Mouse (Mus musculus) limb, embryonic 11.5 days (tissue): ENCODE results near the gene Ldb2. TPM values are rescaled to one million over a fixed set of nuclear protein-coding genes. Genes with fewer than 3 reads are reported as not detected.
A peak's percentile ranks its signal among the peaks of the same experiment; 100 is the strongest.

Source experiments
- ATAC-seq: fragments of 200-750 bp; cut with Nextera tagmentation; 2 replicates; pipeline ENCODE4 v1.8.0; 2017; ENCODE audit warnings: low read depth; ENCODE audit not compliant: insufficient number of reproducible peaks, low FRiP score, low TSS enrichment
- DNase-seq: peaks from one replicate; pipeline ENCODE4 v3.0.0-alpha.2; 2015; ENCODE audit warnings: low spot score
- H3K27ac ChIP-seq: fragments of 300-500 bp; sonication (generic); replicated peaks from 2 replicates; pipeline ENCODE4 v1.5.1; 2014; ENCODE audit warnings: low read depth, mild to moderate bottlenecking, low read length
- H3K27me3 ChIP-seq: fragments of 300-500 bp; sonication (generic); 2 replicates; pipeline ENCODE4 v1.6.1; 2014; ENCODE audit warnings: mild to moderate bottlenecking, low read length, mixed read lengths; ENCODE audit not compliant: control insufficient read depth, insufficient read depth
- H3K36me3 ChIP-seq: fragments of 300-500 bp; sonication (generic); 2 replicates; pipeline ENCODE4 v1.6.1; 2014; ENCODE audit warnings: mild to moderate bottlenecking, low read length, moderate library complexity, mixed read lengths; ENCODE audit not compliant: control insufficient read depth, insufficient read depth
- H3K4me1 ChIP-seq: fragments of 300-500 bp; sonication (generic); 2 replicates; pipeline ENCODE4 v1.6.1; 2014; ENCODE audit warnings: low read length, mixed read lengths; ENCODE audit not compliant: control insufficient read depth, insufficient read depth
- H3K4me2 ChIP-seq: fragments of 300-500 bp; sonication (generic); 2 replicates; pipeline ENCODE4 v1.6.1; 2014; ENCODE audit warnings: low read depth, mild to moderate bottlenecking, moderate library complexity; ENCODE audit not compliant: severe bottlenecking
- H3K4me3 ChIP-seq: fragments of 300-500 bp; sonication (generic); 2 replicates; pipeline ENCODE4 v1.5.1; 2014; ENCODE audit warnings: low read depth, low read length
- H3K9ac ChIP-seq: fragments of 300-500 bp; sonication (generic); 2 replicates; pipeline ENCODE4 v1.6.1; 2014; ENCODE audit warnings: mild to moderate bottlenecking, low read length
- H3K9me3 ChIP-seq: fragments of 300-500 bp; sonication (generic); 2 replicates; pipeline ENCODE4 v1.6.1; 2016; ENCODE audit warnings: low read length; ENCODE audit not compliant: control insufficient read depth
- WGBS: fragments of 180-500 bp; shearing (Covaris S2); extraction: QIAGEN DNeasy Blood & Tissue Kit; methylation state at CpG from one replicate; pipeline ENCODE4 v1.1.7; 2014; 5-methylcytosine and 5-hydroxymethylcytosine counted together
- polyA plus RNA-seq: library from polyadenylated mRNA; unstranded; fragments of >200 nt; fragmentation: Nextera tagmentation; extraction: Ambion mirVana; gene quantifications from 2 replicates; pipeline ENCODE4 v1.2.1, GENCODE M21; 2014

Ldb2 gene
- polyA plus RNA-seq, 1 experiment from 2014 or later = 45.7 TPM

DNA sequence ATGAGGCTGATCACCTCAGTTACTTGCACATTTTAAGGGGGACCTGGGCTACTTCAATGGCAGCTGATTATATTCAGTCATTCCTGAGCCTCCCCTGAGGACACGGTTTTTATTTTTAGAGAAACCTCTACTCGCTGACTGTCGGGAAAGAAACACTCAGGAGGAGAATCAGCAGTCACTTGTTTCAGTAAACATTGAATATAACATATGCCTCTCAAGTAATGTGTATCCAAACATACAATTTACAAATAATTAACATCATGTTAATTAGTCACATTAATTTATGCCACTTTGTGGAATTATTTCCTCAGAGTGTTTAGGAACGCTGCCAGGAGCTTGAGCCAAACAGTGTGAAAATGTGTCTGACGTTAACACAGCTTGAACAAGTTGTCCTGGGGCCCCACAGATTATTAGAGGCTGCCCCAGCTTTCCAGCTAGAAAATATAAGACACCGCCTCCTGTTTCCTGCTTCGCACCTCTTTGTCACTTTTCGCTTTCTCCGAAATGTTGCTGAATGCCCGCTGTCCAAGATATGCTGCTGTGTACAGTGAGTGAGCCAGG is 219.5 kb downstream of the Ldb2 start:
- WGBS = 54% methylated on average over 10 of the region's 10 CpGs
- Histone ChIP-seq H3K27me3 (no peaks in the 10 kb centered on the region), H3K4me3 (no peak overlapping the region), H3K9me3 (no peaks in the 10 kb centered on the region), H3K36me3 (no peaks in the 10 kb centered on the region), H3K4me1 (peaks cover 5% of the 10 kb centered on the region; the same call in 1 of the 2 replicates), H3K9ac (no peak overlapping the region), H3K27ac (no peak overlapping the region), H3K4me2 (no peak overlapping the region)
- DNase-seq (no peak), ATAC-seq (no peak)

DNA sequence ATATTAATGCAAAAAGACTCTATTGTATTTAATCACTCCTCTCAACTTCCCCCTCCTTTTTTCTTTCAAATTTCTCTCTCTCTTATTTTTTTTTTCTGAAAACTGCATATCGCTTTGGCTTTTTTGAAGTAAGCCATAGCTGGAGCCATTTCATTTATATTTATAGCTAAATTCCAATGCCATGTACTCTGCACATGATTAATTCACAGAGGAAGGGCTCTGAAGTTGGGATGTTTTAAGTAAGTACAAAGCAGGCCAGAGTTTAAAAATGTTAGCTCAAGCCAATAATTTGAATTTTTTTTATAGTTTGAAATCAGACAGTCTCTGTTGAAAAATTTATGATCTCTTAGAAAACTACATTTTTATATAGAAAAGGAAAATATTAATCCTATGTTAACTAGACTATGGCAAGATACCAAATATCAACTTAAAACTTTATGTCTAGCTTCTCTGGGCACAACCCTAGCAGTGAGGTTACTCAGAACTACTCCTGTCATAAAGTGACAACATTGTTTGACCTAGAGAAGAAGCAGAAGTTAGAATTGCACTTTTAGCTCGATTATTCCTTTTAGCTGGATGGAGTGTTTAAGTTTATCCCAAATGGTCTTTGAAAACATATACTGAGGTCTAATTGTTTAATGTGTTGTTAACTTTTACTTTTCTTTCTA is 222.7 kb downstream of the Ldb2 start:
- Histone ChIP-seq H3K36me3 (no peaks in the 10 kb centered on the region), H3K27ac (no peak overlapping the region), H3K4me1 (peaks cover 5% of the 10 kb centered on the region; the same call in 1 of the 2 replicates), H3K9me3 (no peaks in the 10 kb centered on the region), H3K27me3 (no peaks in the 10 kb centered on the region), H3K4me2 (no peak overlapping the region), H3K9ac (no peak overlapping the region), H3K4me3 (no peak overlapping the region)
- 84% methylated on average over 2 of the region's 2 CpGs for WGBS
- no peak for DNase-seq
- ATAC-seq = no peak

DNA sequence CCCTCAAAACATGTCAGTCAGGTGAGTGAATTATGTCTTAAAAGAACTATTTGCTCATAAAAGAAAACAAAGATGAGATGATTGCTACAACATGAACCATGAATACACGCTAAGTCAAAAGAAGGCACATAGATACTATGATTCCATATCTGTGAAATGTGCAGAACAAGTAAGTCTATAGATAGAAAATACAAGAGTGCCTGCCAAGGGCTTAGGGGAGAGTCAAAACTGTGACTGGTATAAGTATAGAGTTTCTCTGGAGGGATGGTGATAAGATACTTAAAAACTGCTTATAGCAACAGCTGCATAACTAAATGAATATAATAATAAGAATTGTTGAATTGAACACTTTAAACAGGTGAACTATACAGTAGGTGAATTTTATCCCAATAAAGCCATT is 224.8 kb downstream of the Ldb2 start:
- no peaks in the 10 kb centered on the region for H3K36me3 ChIP-seq
- no peaks in the 10 kb centered on the region for H3K9me3 ChIP-seq
- no peak for ATAC-seq
- H3K27me3 ChIP-seq = no peaks in the 10 kb centered on the region
- H3K4me2 ChIP-seq = no peak overlapping the region
- H3K4me3 ChIP-seq = no peak overlapping the region
- H3K4me1 ChIP-seq = no peaks in the 10 kb centered on the region
- H3K27ac ChIP-seq = no peak overlapping the region
- no peak for DNase-seq
- 98% methylated on average over 1 of the region's 1 CpGs for WGBS
- no peak overlapping the region for H3K9ac ChIP-seq

DNA sequence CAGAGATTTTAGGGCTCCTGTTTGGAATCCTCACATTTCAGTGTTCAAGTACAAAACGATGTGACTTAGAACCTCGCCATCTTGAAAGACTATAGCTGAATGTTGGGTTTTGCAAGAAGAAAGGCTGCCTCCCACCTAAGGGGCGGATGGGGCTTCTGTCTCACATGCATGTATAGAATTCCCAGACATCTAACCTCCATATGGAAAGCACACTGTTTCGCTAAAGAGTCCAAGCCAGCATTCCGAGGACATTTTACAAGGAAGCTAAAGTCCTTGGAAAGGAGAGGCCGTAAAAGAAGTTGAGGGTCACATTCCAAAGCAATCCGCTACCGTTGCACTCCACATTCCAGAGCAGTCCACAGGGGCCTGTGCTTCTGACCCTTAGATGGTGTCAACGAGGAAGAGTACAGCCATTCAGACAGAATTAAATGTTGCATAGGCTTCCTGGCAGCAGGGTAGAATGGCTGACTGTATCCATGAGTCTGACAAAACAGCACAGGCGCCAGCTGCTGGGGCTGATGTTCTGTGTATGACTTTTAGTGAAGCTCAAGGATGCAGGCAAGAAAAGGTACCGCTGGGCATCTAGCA is 245.6 kb downstream of the Ldb2 start:
- 57% methylated on average over 11 of the region's 11 CpGs for WGBS
- no peaks in the 10 kb centered on the region for H3K9me3 ChIP-seq
- DNase-seq (peak; percentile 44), ATAC-seq (no peak)
- no peak overlapping the region for H3K9ac ChIP-seq
- H3K36me3 ChIP-seq = no peaks in the 10 kb centered on the region
- 0 out of 2 replicates have a peak, but pooled peaks cover 4% of the 10 kb centered on the region for H3K4me1 ChIP-seq
- H3K4me3 ChIP-seq = no peak overlapping the region
- no peaks in the 10 kb centered on the region for H3K27me3 ChIP-seq
- H3K4me2 ChIP-seq = no peak overlapping the region
- H3K27ac ChIP-seq = no peak overlapping the region

DNA sequence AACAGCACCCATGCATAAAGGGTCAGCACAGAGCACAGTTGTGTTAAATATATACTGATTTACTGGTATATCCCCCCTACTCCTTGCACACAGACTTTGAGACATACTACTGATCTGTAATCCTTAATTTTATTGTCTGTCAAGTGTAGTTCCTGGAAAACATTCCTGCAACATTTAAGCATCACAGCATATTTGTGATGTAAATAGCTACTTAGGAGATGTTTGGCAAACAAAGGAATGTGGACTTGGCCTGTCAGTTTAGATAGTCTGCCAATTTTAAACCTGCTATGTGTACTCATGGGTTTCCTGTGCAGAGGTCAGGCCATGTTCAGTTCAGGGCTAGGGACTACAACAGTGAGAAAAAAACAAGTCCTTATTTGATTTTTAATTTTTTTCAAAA is 246.3 kb downstream of the Ldb2 start:
- Histone ChIP-seq H3K9me3 (no peaks in the 10 kb centered on the region), H3K27ac (no peak overlapping the region)
- DNase-seq = no peak

DNA sequence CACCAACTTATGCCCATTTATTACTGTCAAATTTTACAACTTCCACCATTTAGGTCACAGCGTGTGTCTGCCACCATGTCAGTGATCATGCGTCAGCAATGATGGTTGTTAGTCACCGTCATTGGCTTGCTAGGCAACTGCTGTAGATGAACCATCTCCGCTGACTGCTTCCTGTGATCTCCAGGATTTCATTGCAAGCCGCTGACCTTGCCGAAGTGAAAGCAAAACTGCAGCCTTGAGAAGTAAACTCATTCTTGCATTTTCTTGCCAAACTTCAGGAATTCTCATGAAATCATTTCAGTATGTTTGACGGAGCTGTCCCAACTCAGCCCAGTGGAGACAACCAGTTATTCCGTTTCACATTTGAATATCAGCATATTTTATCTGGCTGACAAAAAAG is 247.4 kb downstream of the Ldb2 start:
- no peak overlapping the region for H3K9ac ChIP-seq
- WGBS = 80% methylated on average over 8 of the region's 8 CpGs
- H3K27ac ChIP-seq = no peak overlapping the region
- no peak overlapping the region for H3K4me2 ChIP-seq
- ATAC-seq = no peak
- no peaks in the 10 kb centered on the region for H3K36me3 ChIP-seq
- no peaks in the 10 kb centered on the region for H3K9me3 ChIP-seq
- 0 out of 2 replicates have a peak, but pooled peaks cover 4% of the 10 kb centered on the region for H3K4me1 ChIP-seq
- no peak for DNase-seq
- no peaks in the 10 kb centered on the region for H3K27me3 ChIP-seq
- no peak overlapping the region for H3K4me3 ChIP-seq

More for the DNA sequence above, 246.3 kb downstream of the Ldb2 start:
- no peaks in the 10 kb centered on the region for H3K27me3 ChIP-seq
- H3K9ac ChIP-seq = no peak overlapping the region
- no peak overlapping the region for H3K4me3 ChIP-seq
- H3K4me1 ChIP-seq = 0 out of 2 replicates have a peak, but pooled peaks cover 4% of the 10 kb centered on the region
- H3K36me3 ChIP-seq = no peaks in the 10 kb centered on the region
- no peak for ATAC-seq
- H3K4me2 ChIP-seq = no peak overlapping the region

DNA sequence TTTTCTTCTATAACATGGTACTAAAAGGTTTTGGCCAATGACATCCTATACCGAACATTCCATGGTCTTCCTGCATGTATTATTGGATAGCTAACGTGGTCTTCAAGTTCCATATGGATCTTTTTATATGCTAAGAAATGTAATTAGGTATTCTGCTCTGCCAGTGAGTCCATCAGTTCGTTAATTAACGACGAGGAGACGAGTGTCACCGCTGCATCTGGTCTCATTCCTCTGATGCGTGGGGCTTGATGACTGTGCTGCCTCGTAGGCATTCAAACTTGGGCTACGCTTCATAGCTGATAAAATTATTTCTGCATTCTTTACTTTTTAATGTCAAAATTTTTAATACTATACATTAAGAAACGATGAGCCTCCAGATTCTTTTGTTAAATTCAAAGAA is 251.0 kb downstream of the Ldb2 start:
- ATAC-seq = no peak
- 81% methylated on average over 11 of the region's 11 CpGs for WGBS
- DNase-seq = no peak
- H3K9ac ChIP-seq = no peak overlapping the region
- H3K4me1 ChIP-seq = no peaks in the 10 kb centered on the region
- no peaks in the 10 kb centered on the region for H3K27me3 ChIP-seq
- no peak overlapping the region for H3K4me2 ChIP-seq
- H3K27ac ChIP-seq = no peak overlapping the region
- H3K4me3 ChIP-seq = no peak overlapping the region
- no peaks in the 10 kb centered on the region for H3K36me3 ChIP-seq
- H3K9me3 ChIP-seq = no peaks in the 10 kb centered on the region

DNA sequence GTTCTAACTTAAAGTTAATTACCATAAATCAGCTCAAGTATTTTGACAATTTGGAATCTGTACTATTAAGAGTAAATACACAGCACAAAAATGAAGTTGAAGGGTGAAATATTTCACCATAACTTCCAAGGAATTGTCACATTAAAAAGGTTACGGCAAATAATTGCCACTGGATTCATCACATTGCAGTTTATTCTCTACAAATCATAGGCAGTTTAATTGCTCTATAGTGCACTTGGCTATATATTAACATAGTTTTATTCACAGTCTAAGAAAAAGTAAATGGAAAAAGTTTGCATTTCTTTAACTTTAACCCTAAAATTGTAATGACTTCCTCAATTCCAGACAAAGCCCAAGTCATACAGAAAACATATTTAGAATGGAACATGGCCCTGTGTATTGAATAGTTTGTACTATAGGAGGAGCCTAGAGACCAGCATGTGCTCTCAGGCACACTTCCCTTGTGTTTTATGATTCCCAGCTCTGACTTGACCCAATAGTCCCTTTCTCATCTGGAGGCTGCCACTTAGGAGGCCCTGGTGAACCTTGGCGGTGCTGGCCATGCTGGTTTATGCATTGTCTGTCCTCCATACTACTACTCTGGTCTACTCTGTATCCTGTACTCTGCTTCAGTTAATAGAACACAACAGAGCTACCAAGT is 255.9 kb downstream of the Ldb2 start:
- DNase-seq (no peak), ATAC-seq (no peak)
- H3K27ac ChIP-seq = no peak overlapping the region
- H3K9ac ChIP-seq = no peak overlapping the region
- no peak overlapping the region for H3K4me3 ChIP-seq
- H3K27me3 ChIP-seq = no peaks in the 10 kb centered on the region
- no peaks in the 10 kb centered on the region for H3K9me3 ChIP-seq
- H3K36me3 ChIP-seq = no peaks in the 10 kb centered on the region
- H3K4me1 ChIP-seq = no peaks in the 10 kb centered on the region
- WGBS = 87% methylated on average over 2 of the region's 2 CpGs
- no peak overlapping the region for H3K4me2 ChIP-seq
